Mouse (Mus musculus) embryonic fibroblast, embryonic 13.5 days (primary cell): ENCODE data around the gene Ttc39b.

ENCODE experiments used
- CTCF ChIP-seq: IDR thresholded peaks from 2 replicates; pipeline ENCODE4 v1.5.1; 2011; ENCODE audit warnings: mild to moderate bottlenecking, control low read depth, low read length, moderate library complexity, borderline replicate concordance; ENCODE audit not compliant: insufficient read depth
- POLR2A ChIP-seq: IDR thresholded peaks from 2 replicates; pipeline ENCODE4 v1.6.1; 2011; ENCODE audit warnings: low read depth, mild to moderate bottlenecking, control low read depth, low read length, moderate library complexity

DNA sequence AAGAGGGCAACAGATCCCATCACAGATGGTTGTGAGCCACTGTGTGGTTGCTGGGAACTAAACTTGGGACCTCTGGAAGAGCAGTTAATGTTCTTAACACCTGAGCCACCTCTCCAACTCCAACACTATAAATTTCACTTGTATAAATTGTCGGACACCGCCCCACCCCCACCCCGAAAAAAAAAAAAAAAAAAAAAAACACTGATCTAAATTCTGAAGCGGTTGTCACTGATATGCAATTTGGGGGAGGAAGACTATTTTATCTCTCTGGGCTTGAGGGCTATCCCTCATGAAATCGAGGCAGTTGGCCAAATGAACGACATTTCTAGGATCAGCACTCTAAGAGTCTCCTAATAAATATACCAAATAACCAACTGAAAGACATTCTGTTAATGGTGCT, 70.4 kb downstream of the Ttc39b start:
- TF ChIP-seq POLR2A (no peak), CTCF (no peak)
